Mouse (Mus musculus): ENCODE measurements around the gene Srgap2. TPM values are rescaled to one million over a fixed set of nuclear protein-coding genes. Genes with fewer than 3 reads are reported as not detected.
"Not testable (repeated sequence)": the region's sequence is repeated elsewhere in the genome, so short reads cannot be mapped to it uniquely, and the experiment has no call there.

Gene Srgap2
- polyA plus RNA-seq, 1 experiment: 0.38 TPM

DNA sequence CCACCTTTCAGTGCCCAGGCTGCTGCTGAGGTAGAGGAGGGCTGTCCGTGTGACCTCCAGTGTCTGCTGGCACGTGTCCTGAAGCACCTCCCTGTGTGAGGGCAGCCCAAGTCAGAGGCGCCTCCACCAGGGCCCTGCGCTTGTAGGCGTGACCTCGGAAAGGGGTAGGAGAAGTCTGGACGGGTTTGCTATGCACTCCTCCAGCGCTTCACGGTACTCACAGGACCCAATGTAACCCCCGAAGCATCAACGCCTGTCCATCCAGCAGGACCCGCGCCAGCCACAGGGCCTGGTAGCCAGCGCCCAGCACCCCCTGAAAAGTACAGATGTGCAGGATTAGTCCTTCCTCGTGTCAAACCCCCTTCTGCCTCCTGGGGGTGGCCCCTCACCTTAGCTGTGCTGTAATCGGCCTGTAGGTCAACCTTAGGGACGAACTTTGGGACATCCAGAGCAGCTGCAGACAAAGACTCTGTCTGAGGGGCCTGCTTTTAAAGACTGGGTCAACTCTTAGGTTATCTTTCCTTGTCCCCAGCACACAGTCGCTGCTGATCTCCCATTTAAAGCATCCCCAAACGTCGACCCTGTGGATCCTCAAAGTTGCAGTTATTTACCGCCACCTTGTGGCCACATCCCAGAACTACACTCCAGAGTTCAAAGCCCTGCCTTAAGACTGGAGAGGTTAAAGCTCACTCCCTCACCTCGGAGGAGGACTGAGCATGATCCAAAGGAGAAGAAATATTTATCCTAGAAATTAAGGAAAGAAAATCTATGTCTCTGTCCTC is 257.2 kb downstream of the Srgap2 start:
- H3K9me3 ChIP-seq (ENCODE audit: control insufficient read depth, low read length): no peaks in the 10 kb centered on the region
- H3K27me3 ChIP-seq (ENCODE audit: control insufficient read depth): no peaks in the 10 kb centered on the region
- H3K4me3 ChIP-seq (replicated peaks): no peak overlapping the region
- no peaks in the 10 kb centered on the region; the same call in 1 of the 2 replicates for H3K4me1 ChIP-seq (ENCODE audit: control insufficient read depth)
- no peaks in the 10 kb centered on the region; the same call in 1 of the 2 replicates for H3K36me3 ChIP-seq (ENCODE audit: control insufficient read depth)
- no peak for TF ChIP-seq TAL1 (IDR thresholded peaks at IDR 0.05; ENCODE audit: low read length)
- TF ChIP-seq GATA1 (IDR thresholded peaks at IDR 0.05; ENCODE audit: low read length): no peak

DNA sequence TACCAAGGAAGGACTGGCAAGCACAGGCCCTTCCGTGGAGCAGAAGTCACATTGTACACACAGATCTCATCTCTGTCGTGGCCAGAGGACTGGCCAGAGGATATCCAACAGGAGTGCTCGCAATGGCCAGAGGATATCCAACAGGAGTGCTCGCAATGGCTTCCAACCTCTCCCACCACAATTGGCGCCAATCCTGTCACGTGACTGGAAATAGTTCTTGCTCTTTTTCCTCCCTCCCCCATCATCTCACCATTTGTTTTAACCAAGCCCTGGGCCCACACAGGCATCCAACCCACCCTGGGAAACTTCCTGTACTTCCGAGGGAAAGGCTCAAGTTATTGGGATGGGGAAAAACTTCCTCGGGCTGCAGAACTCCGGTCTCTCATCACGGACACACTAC is 258.4 kb downstream of the Srgap2 start:
- no peaks in the 10 kb centered on the region; the same call in 1 of the 2 replicates for H3K4me1 ChIP-seq (ENCODE audit: control insufficient read depth)
- H3K27me3 ChIP-seq (ENCODE audit: control insufficient read depth): no peaks in the 10 kb centered on the region
- H3K36me3 ChIP-seq (ENCODE audit: control insufficient read depth): no peaks in the 10 kb centered on the region; the same call in 1 of the 2 replicates
- H3K4me3 ChIP-seq (replicated peaks): no peak overlapping the region
- no peaks in the 10 kb centered on the region for H3K9me3 ChIP-seq (ENCODE audit: control insufficient read depth, low read length)
- TF ChIP-seq TAL1 (IDR thresholded peaks at IDR 0.05; ENCODE audit: low read length) (no peak), GATA1 (IDR thresholded peaks at IDR 0.05; ENCODE audit: low read length) (no peak)

DNA sequence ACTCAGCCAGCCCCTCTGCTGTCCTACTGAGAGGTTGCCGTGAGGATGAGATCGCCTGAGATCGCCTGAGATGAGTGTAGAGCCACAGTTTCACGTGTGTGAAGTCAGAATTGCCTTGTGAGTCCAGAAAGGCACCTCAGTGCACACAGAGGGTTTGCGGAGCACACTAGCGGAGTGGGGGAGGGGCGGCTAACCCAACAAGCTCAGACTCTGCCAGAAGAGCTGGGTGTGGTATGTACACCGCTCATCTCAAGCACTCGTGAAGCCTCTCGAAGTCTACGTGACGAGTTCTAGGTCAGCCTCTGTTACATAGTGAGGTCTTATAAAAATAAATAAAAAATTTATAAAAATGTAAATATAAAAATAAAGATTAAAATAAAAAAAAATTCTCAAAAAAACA is 263.2 kb downstream of the Srgap2 start:
- Histone ChIP-seq H3K4me3 (replicated peaks) (no peak overlapping the region), H3K36me3 (ENCODE audit: control insufficient read depth) (no peaks in the 10 kb centered on the region), H3K27me3 (ENCODE audit: control insufficient read depth) (no peaks in the 10 kb centered on the region; the same call in 1 of the 2 replicates), H3K4me1 (ENCODE audit: control insufficient read depth) (no peaks in the 10 kb centered on the region), H3K9me3 (ENCODE audit: control insufficient read depth, low read length) (no peaks in the 10 kb centered on the region)
- TF ChIP-seq TAL1 (IDR thresholded peaks at IDR 0.05; ENCODE audit: low read length): no peak
- no peak for TF ChIP-seq GATA1 (IDR thresholded peaks at IDR 0.05; ENCODE audit: low read length)

DNA sequence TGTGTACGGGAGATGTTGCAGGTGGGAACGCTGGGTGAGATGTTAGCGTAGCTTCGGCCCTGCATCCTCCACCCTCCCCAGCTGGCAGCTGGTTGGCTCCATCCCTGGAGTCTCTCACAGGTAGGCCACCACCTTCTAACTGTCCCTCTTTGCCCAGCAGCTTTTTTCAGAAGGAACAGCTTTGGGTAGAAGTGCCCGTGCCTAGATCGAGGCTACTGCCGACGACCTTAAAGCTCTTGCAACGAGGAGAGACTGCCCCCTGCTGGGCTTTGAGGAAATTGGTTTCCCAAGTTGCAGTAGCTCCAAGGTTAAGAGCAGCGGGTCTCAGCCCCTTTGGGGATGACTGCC is 266.9 kb downstream of the Srgap2 start:
- no peaks in the 10 kb centered on the region for H3K9me3 ChIP-seq (ENCODE audit: control insufficient read depth, low read length)
- TF ChIP-seq TAL1 (IDR thresholded peaks at IDR 0.05; ENCODE audit: low read length) (no peak), GATA1 (IDR thresholded peaks at IDR 0.05; ENCODE audit: low read length) (no peak)
- H3K36me3 ChIP-seq (ENCODE audit: control insufficient read depth): no peaks in the 10 kb centered on the region; the same call in 1 of the 2 replicates
- no peaks in the 10 kb centered on the region; the same call in 1 of the 2 replicates for H3K27me3 ChIP-seq (ENCODE audit: control insufficient read depth)
- H3K4me3 ChIP-seq (replicated peaks): no peak overlapping the region
- H3K4me1 ChIP-seq (ENCODE audit: control insufficient read depth): no peaks in the 10 kb centered on the region

DNA sequence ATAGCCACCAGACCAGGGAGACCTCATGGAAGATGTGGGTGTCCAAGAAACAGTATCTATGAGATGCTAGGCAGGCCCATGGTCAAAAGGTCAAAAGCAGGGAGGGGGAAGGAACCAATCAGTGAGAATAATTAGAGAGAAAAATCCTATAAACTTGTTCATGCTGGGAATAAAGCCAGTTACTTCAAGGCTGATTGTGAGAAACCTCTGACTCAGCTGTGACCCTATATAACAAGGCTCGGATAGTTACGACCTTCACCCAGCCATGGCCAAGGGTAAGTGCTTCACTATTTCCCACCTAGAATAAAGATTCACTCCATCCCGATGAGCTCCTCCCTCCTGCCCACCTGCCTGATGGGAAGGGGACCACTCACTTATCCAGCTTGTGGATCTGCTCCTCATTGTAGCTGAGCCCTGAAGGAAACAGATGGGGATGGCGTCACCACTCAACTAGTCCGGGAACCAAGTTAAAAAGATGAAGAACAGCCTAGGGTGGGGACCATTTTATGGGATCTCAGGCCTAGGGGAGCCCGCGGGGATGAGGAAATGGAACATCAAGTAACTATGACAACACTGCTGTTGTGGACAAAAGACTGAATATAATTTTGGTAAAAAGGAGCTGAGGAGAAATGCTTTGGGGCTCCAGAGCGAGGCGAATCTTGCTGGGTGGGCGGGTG is 267.4 kb downstream of the Srgap2 start:
- Histone ChIP-seq H3K4me1 (ENCODE audit: control insufficient read depth) (no peaks in the 10 kb centered on the region), H3K36me3 (ENCODE audit: control insufficient read depth) (no peaks in the 10 kb centered on the region; the same call in 1 of the 2 replicates), H3K4me3 (replicated peaks) (no peak overlapping the region), H3K27me3 (ENCODE audit: control insufficient read depth) (no peaks in the 10 kb centered on the region; the same call in 1 of the 2 replicates), H3K9me3 (ENCODE audit: control insufficient read depth, low read length) (no peaks in the 10 kb centered on the region)
- TF ChIP-seq TAL1 (IDR thresholded peaks at IDR 0.05; ENCODE audit: low read length): no peak
- no peak for TF ChIP-seq GATA1 (IDR thresholded peaks at IDR 0.05; ENCODE audit: low read length)

DNA sequence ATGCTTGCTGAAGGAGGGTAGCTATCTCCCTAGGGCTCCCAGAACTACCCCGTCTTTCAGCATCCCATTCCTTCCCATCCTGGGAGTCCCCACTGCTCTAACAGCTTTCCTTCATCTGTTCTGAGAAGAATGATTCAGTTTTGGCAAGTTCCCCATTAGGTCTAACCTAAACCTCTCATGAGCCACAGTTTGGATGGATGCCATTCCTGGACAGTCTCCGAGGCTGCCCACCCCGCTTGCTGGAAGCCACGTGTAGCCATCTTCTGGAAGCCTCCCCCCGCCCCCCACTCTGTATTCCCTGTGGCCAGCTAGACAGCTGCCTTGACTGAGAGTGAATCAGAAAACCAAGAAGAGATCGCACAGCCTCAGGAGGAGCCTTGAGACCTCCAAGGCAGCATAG is 269.9 kb downstream of the Srgap2 start:
- no peaks in the 10 kb centered on the region; the same call in 1 of the 2 replicates for H3K36me3 ChIP-seq (ENCODE audit: control insufficient read depth)

DNA sequence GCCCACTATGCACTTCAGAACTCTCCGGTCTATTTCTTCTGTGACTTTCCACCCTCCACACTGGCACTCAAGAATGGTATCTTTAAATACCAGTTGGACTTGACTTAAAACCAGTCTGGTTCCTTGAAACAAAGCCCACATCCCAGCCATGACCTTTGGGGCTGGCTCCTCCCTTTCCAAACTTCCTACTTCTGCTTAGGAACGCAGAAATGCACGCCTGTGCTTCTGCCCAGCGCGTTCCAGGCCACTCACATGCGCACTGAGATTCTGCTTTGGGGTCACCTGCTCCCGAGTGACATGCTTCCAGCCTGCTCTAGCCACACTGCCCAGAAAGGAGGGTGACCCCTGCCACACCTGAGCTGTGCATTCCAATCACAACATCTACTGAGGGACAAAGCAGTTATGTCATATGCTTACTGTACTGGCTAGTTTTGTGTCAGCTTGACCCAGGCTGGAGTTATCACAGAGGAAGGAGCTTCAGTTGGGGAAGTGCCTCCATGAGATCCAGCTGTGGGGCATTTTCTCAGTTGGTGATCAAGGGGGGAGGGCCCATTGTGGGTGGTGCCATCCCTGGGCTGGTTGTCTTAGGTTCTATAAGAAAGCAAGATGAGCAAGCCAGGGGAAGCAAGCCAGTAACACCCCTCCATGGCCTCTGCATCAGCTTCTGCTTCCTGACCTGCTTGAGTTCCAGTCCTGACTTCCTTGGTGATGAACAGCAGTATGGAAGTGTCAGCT is 274.5 kb downstream of the Srgap2 start:
- not testable (repeated sequence) for H3K4me1 ChIP-seq (ENCODE audit: control insufficient read depth); H3K36me3 ChIP-seq (ENCODE audit: control insufficient read depth); H3K9me3 ChIP-seq (ENCODE audit: control insufficient read depth, low read length); H3K27me3 ChIP-seq (ENCODE audit: control insufficient read depth); H3K4me3 ChIP-seq (replicated peaks)

More for the DNA sequence above, 269.9 kb downstream of the Srgap2 start:
- H3K9me3 ChIP-seq (ENCODE audit: control insufficient read depth, low read length): no peaks in the 10 kb centered on the region
- no peaks in the 10 kb centered on the region for H3K4me1 ChIP-seq (ENCODE audit: control insufficient read depth)
- no peak overlapping the region for H3K4me3 ChIP-seq (replicated peaks)
- no peak for TF ChIP-seq TAL1 (IDR thresholded peaks at IDR 0.05; ENCODE audit: low read length)
- no peak for TF ChIP-seq GATA1 (IDR thresholded peaks at IDR 0.05; ENCODE audit: low read length)
- H3K27me3 ChIP-seq (ENCODE audit: control insufficient read depth): no peaks in the 10 kb centered on the region; the same call in 1 of the 2 replicates

DNA sequence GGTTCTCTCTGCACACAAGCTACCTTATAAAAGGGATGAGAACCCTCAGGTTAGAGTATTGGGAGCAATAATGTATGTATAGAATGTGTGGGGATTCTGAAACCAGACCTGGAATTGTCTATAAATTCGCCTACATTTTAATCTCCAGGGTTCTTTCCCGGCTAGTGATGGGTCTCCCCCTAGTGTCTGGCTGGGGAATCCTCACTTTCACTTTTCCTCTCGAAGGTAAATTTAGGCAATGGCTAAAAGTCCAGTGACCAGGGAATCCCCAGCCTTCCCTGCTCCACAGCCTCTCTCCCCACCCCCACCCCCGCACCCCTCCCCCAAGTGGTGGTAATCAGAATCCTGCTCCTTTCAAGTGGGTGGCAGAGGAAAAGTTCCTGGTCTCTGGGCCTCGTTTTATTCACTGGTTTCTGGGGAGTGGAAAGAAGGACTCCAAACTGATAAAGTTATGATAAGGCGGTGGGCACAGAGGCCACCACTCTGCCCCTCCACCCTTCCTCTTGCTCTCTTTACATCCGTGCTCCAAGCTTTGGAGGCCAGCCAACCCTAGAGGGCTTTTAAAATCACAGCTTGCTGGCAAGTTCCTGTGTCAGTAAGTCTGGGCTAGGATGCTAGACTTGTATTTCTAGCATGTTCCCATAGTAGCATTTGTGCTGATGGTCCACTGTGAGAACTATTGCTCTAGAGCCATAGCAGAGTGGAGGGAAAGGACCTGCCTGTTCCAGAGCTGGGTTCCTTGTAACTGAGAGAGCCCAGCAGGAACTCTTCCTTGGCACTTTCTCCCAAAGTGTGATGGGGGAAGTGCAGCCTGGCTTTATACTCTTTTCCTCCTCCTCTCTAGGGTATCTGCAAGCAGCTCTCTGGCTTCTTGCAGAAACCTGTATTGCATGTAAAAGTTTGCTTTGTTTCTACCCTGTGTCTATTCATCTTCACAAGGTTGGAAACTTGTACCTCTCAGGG is 280.4 kb downstream of the Srgap2 start:
- no peak for TF ChIP-seq GATA1 (IDR thresholded peaks at IDR 0.05; ENCODE audit: low read length)
- no peak for TF ChIP-seq TAL1 (IDR thresholded peaks at IDR 0.05; ENCODE audit: low read length)
- peaks cover 13% of the 10 kb centered on the region for H3K4me1 ChIP-seq (ENCODE audit: control insufficient read depth)
- H3K9me3 ChIP-seq (ENCODE audit: control insufficient read depth, low read length): peaks cover 3% of the 10 kb centered on the region; the same call in 1 of the 2 replicates
- H3K36me3 ChIP-seq (ENCODE audit: control insufficient read depth): no peaks in the 10 kb centered on the region
- no peak overlapping the region for H3K4me3 ChIP-seq (replicated peaks)
- H3K27me3 ChIP-seq (ENCODE audit: control insufficient read depth): peaks cover 58% of the 10 kb centered on the region

Measured in erythroblast, embryonic 14.5 days (primary cell).